10 mouse cellular contexts compared by ENCODE assay signal in the genomic region with DNA sequence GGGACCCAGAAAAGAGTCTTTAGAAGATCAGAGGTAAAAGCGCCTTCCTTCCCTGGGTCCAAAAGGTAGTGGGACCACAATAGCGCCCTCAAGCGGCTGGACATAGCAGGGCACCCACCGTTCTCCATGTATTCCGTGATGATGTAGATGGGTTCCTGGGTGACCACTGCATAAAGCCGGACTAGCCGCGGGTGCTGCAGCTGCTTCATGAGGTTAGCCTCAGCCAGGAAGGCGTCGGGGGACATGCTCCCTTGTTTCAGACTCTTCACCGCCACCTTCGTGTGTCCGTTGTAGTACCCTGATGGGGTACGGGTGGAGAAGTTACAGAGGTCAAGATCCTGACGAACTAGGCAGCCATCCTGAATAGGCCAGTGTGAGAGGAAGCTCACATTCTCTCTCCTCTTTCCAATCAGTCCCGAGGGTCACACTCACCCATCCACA. TPM values are rescaled to one million over a fixed set of nuclear protein-coding genes. Genes with fewer than 3 reads are reported as not detected.
DNase-seq lines count a peak whose midpoint lies in the region; ATAC-seq and TF ChIP-seq lines count a peak whose summit lies in the region.
"Had no signal": no experiment of that assay in that cellular context is flagged by ENCODE, and none has a peak within 500 bp of the region (broad histone marks: within the 10 kb centered on the region; RNA-seq: fewer than 3 reads in every experiment).

No protein-coding gene starts in this region.

- H3K4me1 ChIP-seq in liver, embryonic 15.5 days (replicated peaks) = peaks cover 35% of the 10 kb centered on the region
- peaks cover 14% of the 10 kb centered on the region for H3K4me1 ChIP-seq in testis, adult 2 months (ENCODE audit: control insufficient read depth, insufficient read depth, low read length)

- no peak for ATAC-seq in liver, embryonic 15.5 days (ENCODE audit: insufficient read depth)
- ATAC-seq: Patski had no signal

- TF ChIP-seq CTCF in testis, adult 2 months (IDR thresholded peaks at IDR 0.05; ENCODE audit: control insufficient read depth, insufficient read depth, insufficient replicate concordance, low read depth, low read length) = peak; percentile 94; the same call in 1 of the 2 replicates

- H3K27me3 ChIP-seq in liver, embryonic 15.5 days = peaks cover 35% of the 10 kb centered on the region
- H3K27me3 ChIP-seq in testis, adult 2 months (ENCODE audit: control insufficient read depth, insufficient read depth, low read length) = no peaks in the 10 kb centered on the region
- H3K27me3 ChIP-seq: Patski had no signal

- H3K4me3 ChIP-seq in liver, embryonic 15.5 days (replicated peaks) = peak overlapping the region; percentile 64
- H3K4me3 ChIP-seq in testis, adult 2 months (ENCODE audit: control insufficient read depth, low read depth, low read length) = peak overlapping the region; percentile 53

- H3K9ac ChIP-seq in liver, embryonic 15.5 days = peak overlapping the region; percentile 25; the same call in 1 of the 2 replicates

- H3K27ac ChIP-seq in liver, embryonic 15.5 days (replicated peaks) = no peak overlapping the region
- no peak overlapping the region for H3K27ac ChIP-seq in testis, adult 2 months (ENCODE audit: control insufficient read depth, insufficient read depth, low read depth, low read length)

- no peaks in the 10 kb centered on the region for H3K36me3 ChIP-seq in liver, embryonic 15.5 days (replicated peaks)
- no peaks in the 10 kb centered on the region for H3K36me3 ChIP-seq in testis, adult 2 months (ENCODE audit: control insufficient read depth, insufficient read depth, low read length)

- peak overlapping the region; percentile 86 for H3K4me2 ChIP-seq in liver, embryonic 15.5 days

- DNase-seq in layer of hippocampus, adult 11-12 months (ENCODE audit: low spot score) = peak; percentile 70
- DNase-seq in layer of hippocampus, postnatal 36 days = no peak
- DNase-seq in cerebellum, adult 9-11 months = peak; percentile 57
- DNase-seq in forelimb bud, embryonic 11.5 days (ENCODE audit: low read depth, low spot score) = peak; percentile 68
- DNase-seq in kidney, adult 9 months = peak; percentile 65
- DNase-seq in naive thymus-derived CD4-positive, alpha-beta T cell, adult 2 months (ENCODE audit: low read depth) = peak; percentile 50

- H3K9me3 ChIP-seq in liver, embryonic 15.5 days (replicated peaks) = no peaks in the 10 kb centered on the region

- no peak for TF ChIP-seq POLR2A in testis, adult 2 months (IDR thresholded peaks at IDR 0.05; ENCODE audit: control insufficient read depth, low read depth, low read length)

- 3% methylated on average over 16 of the region's 16 CpGs for WGBS in liver, embryonic 15.5 days (ENCODE audit: insufficient replicate concordance)

RNA-seq across cellular contexts. Expression of a gene that starts 12.9 kb away (rescaled TPM):
- total RNA-seq in layer of hippocampus, postnatal 36 days (2021) = 10 to 100 TPM; 45.2 to 55.8 TPM
- 98.9 and 100 TPM in 2 replicates for polyA plus RNA-seq in liver, embryonic 15.5 days (2015; fragmentation: Nextera tagmentation; extraction: Ambion mirVana)
- 123 and 132 TPM in 2 replicates for polyA plus RNA-seq in testis, adult 2 months (2012; rRNA removed)

RNA-seq across cellular contexts. Expression of a gene that starts 18.0 kb away (rescaled TPM):
- 1 to 10 TPM; 2.7 to 2.8 TPM for total RNA-seq in layer of hippocampus, postnatal 36 days (2021)
- 2.4 and 3.3 TPM in 2 replicates for polyA plus RNA-seq in liver, embryonic 15.5 days (2015; fragmentation: Nextera tagmentation; extraction: Ambion mirVana)
- polyA plus RNA-seq in testis, adult 2 months (2012; rRNA removed) = 1.8 and 2.5 TPM in 2 replicates

RNA-seq across cellular contexts. Expression of a gene that starts 22.9 kb away (rescaled TPM):
- under 1 TPM in 1 of 2 experiments, not detected in 1; 0.65 TPM for total RNA-seq in layer of hippocampus, postnatal 36 days (2021)
- polyA plus RNA-seq in liver, embryonic 15.5 days (2015; fragmentation: Nextera tagmentation; extraction: Ambion mirVana) = 6.7 and 7.2 TPM in 2 replicates
- polyA plus RNA-seq in testis, adult 2 months (2012; rRNA removed) = 0.19 TPM in 1 of 2 replicates, not detected in the other
- total RNA-seq: left cerebral cortex, postnatal 36 days had no signal
- polyA plus RNA-seq: Patski had no signal

RNA-seq across cellular contexts. Expression of a gene that starts 42.1 kb away (rescaled TPM):
- 100 to 1,000 TPM; 105 to 115 TPM for total RNA-seq in layer of hippocampus, postnatal 36 days (2021)
- 51.3 and 52.7 TPM in 2 replicates for polyA plus RNA-seq in liver, embryonic 15.5 days (2015; fragmentation: Nextera tagmentation; extraction: Ambion mirVana)
- 55.6 and 69.9 TPM in 2 replicates for polyA plus RNA-seq in testis, adult 2 months (2012; rRNA removed)

RNA-seq across cellular contexts. Expression of a gene that starts 45.0 kb away (rescaled TPM):
- total RNA-seq in layer of hippocampus, postnatal 36 days (2021) = 100 to 1,000 TPM; 121 to 122 TPM
- 156 and 159 TPM in 2 replicates for polyA plus RNA-seq in liver, embryonic 15.5 days (2015; fragmentation: Nextera tagmentation; extraction: Ambion mirVana)
- polyA plus RNA-seq in testis, adult 2 months (2012; rRNA removed) = 204 and 221 TPM in 2 replicates

Comparison
In these comparisons a context has a peak if more than half of its experiments do, and no peak if none do; other contexts are left out.
1. DNase-seq: peak in layer of hippocampus, adult 11-12 months (single experiment), cerebellum, adult 9-11 months (single experiment), forelimb bud, embryonic 11.5 days (single experiment), kidney, adult 9 months (single experiment) and naive thymus-derived CD4-positive, alpha-beta T cell, adult 2 months (single experiment); none in layer of hippocampus, postnatal 36 days (0 of 2).